In the genomic region with DNA sequence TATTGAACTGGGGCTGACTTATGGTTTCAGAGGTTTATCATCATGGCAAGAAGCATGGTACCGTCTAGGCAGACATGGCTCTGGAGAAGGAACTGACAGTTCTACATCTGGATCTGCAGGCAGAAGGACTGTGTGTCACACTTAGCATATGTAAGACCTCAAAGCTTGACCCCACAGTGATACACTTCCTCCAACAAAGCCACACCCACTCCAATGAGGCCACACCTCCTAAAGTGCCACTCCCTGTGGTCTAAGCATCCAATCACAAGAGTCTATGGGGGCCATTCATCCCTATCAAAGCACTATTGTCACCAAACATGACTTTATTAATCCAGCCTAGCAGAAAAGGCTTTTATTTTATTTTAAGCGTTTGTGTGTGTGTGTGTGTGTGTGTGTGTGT, we compare ENCODE assay signal across 20 mouse cellular contexts.
DNase-seq lines count a peak whose midpoint lies in the region; ATAC-seq lines count a peak whose summit lies in the region.
"Had no signal": no experiment of that assay in that cellular context is flagged by ENCODE, and none has a peak within 500 bp of the region (broad histone marks: within the 10 kb centered on the region; RNA-seq: fewer than 3 reads in every experiment).

No protein-coding gene starts in this region.

- 0 out of 2 replicates have a peak, but pooled peaks have one; percentile 27 for ATAC-seq in megakaryocyte, adult 5-6 weeks (ENCODE audit: poor library complexity, severe bottlenecking)
- ATAC-seq: forebrain, embryonic 13.5 days; forebrain, postnatal 0 days; hindbrain, embryonic 16.5 days had no signal

- peak; percentile 3 to 10 for DNase-seq in spleen, postnatal 36 days (ENCODE audit: low spot score in 2 of 2)
- no peak for DNase-seq in spleen, postnatal 14 days (ENCODE audit: low spot score in 2 of 2)
- peak; percentile 68 for DNase-seq in ZHBTc4 (ENCODE audit: low read depth, low spot score)
- DNase-seq in retina, embryonic 14.5 days (ENCODE audit: low spot score), result no peak
- no peak for DNase-seq in cerebellum, postnatal 36 days
- DNase-seq in adrenal gland, postnatal 36 days, result no peak
- DNase-seq: adrenal gland, adult 2 months; adrenal gland, postnatal 14 days; cerebellum, adult 11-12 months; cerebellum, adult 8-10 months; cerebellum, postnatal 10 days; forebrain, postnatal 0 days; gastrocnemius, adult 2 months; gastrocnemius, postnatal 14 days; heart, adult 18-20 months; heart, postnatal 10 days; heart, postnatal 36 days had no signal

Comparison
In these comparisons a context has a peak if more than half of its experiments do, and no peak if none do; other contexts are left out.
1. DNase-seq: peak in spleen, postnatal 36 days (2 of 2) and ZHBTc4 (single experiment); none in spleen, postnatal 14 days (0 of 2), retina, embryonic 14.5 days (single experiment), cerebellum, postnatal 36 days (0 of 2) and adrenal gland, postnatal 36 days (0 of 2).